Mouse (Mus musculus) hindbrain, embryonic 16.5 days (tissue): ENCODE measurements around the gene Ostm1. TPM values are rescaled to one million over a fixed set of nuclear protein-coding genes. Genes with fewer than 3 reads are reported as not detected.

Experiments
- ATAC-seq: fragments of 200-750 bp; cut with Nextera tagmentation; 2 replicates; pipeline ENCODE4 v1.8.0; 2017; ENCODE audit warnings: moderate TSS enrichment, moderate library complexity
- H3K27ac ChIP-seq: fragments of 300-500 bp; sonication (generic); 2 replicates; pipeline ENCODE4 v1.5.1; 2014; ENCODE audit warnings: low read depth, mild to moderate bottlenecking, control low read depth, low read length, moderate library complexity
- H3K27me3 ChIP-seq: fragments of 300-500 bp; sonication (generic); replicated peaks from 2 replicates; pipeline ENCODE4 v1.6.1; 2014; ENCODE audit warnings: low read length; ENCODE audit not compliant: control insufficient read depth, insufficient read depth
- H3K36me3 ChIP-seq: fragments of 300-500 bp; sonication (generic); 2 replicates; pipeline ENCODE4 v1.6.1; 2014; ENCODE audit warnings: mild to moderate bottlenecking, low read length, moderate library complexity, mixed read lengths; ENCODE audit not compliant: control insufficient read depth, insufficient read depth
- H3K4me1 ChIP-seq: fragments of 300-500 bp; sonication (generic); 2 replicates; pipeline ENCODE4 v1.6.1; 2014; ENCODE audit warnings: low read depth, low read length; ENCODE audit not compliant: control insufficient read depth, insufficient read depth
- H3K4me2 ChIP-seq: fragments of 300-500 bp; sonication (generic); 2 replicates; pipeline ENCODE4 v1.6.1; 2014; ENCODE audit warnings: mild to moderate bottlenecking, low read length, control low read depth, moderate library complexity
- H3K4me3 ChIP-seq: fragments of 300-500 bp; sonication (generic); 2 replicates; pipeline ENCODE4 v1.5.1; 2014; ENCODE audit warnings: mild to moderate bottlenecking, low read length, control low read depth, moderate library complexity
- H3K9ac ChIP-seq: fragments of 300-500 bp; sonication (generic); 2 replicates; pipeline ENCODE4 v1.6.1; 2014; ENCODE audit warnings: low read depth, mild to moderate bottlenecking, control low read depth, low read length, moderate library complexity
- H3K9me3 ChIP-seq: fragments of 300-500 bp; sonication (generic); 2 replicates; pipeline ENCODE4 v1.6.1; 2014; ENCODE audit warnings: mild to moderate bottlenecking, low read length, moderate library complexity; ENCODE audit not compliant: control insufficient read depth
- WGBS: fragments of 180-500 bp; shearing (Covaris S2); extraction: QIAGEN DNeasy Blood & Tissue Kit; methylation state at CpG from one replicate; pipeline ENCODE4 v1.1.7; 2014; 5-methylcytosine and 5-hydroxymethylcytosine counted together
- polyA plus RNA-seq: library from polyadenylated mRNA; unstranded; fragments of >200 nt; fragmentation: Nextera tagmentation; extraction: Ambion mirVana; gene quantifications from 2 replicates; pipeline ENCODE4 v1.2.1, GENCODE M21; 2015

Ostm1 gene
- polyA plus RNA-seq, 1 experiment from 2014 or later = 38.4 TPM

GRCm38 (mm10) chr10:42734546-42735060, 151.0 kb downstream of the Ostm1 start:
- Histone ChIP-seq H3K27ac (no peak overlapping the region), H3K9ac (no peak overlapping the region), H3K4me3 (no peak overlapping the region), H3K4me1 (no peaks in the 10 kb centered on the region), H3K9me3 (no peaks in the 10 kb centered on the region), H3K4me2 (no peak overlapping the region), H3K27me3 (no peaks in the 10 kb centered on the region), H3K36me3 (no peaks in the 10 kb centered on the region)
- 55% methylated on average over 5 of the region's 5 CpGs for WGBS
- no peak for ATAC-seq

- no peak for ATAC-seq
- 74% methylated on average over 10 of the region's 10 CpGs for WGBS
Measured at GRCm38 (mm10) chr10:42751813-42752212, 168.2 kb downstream of the Ostm1 start.

More at GRCm38 (mm10) chr10:42751813-42752212, 168.2 kb downstream of the Ostm1 start:
- Histone ChIP-seq H3K27ac (no peak overlapping the region), H3K4me1 (no peaks in the 10 kb centered on the region), H3K9me3 (no peaks in the 10 kb centered on the region), H3K9ac (no peak overlapping the region), H3K36me3 (no peaks in the 10 kb centered on the region), H3K4me2 (no peak overlapping the region), H3K4me3 (no peak overlapping the region), H3K27me3 (no peaks in the 10 kb centered on the region)

Other genes starting within 250 kb of the Ostm1 start
- gene Afg1l, start 105.3 kb upstream of the Ostm1 start, polyA plus RNA-seq = 9.5 and 10.1 TPM in 2 replicates
- 339 and 365 TPM in 2 replicates for gene Snx3, start 81.8 kb upstream of the Ostm1 start, polyA plus RNA-seq
- 0.13 and 0.99 TPM in 2 replicates for gene Nr2e1, start 190 bp upstream of the Ostm1 start, polyA plus RNA-seq
- gene Sec63, start 177.7 kb downstream of the Ostm1 start, polyA plus RNA-seq = 16.6 and 18.1 TPM in 2 replicates